Mouse (Mus musculus): ENCODE measurements around the gene Klk9. TPM values are rescaled to one million over a fixed set of nuclear protein-coding genes. Genes with fewer than 3 reads are reported as not detected.

Klk9 gene
- polyA plus RNA-seq, 1 experiment from 2014 or later = not detected

DNA sequence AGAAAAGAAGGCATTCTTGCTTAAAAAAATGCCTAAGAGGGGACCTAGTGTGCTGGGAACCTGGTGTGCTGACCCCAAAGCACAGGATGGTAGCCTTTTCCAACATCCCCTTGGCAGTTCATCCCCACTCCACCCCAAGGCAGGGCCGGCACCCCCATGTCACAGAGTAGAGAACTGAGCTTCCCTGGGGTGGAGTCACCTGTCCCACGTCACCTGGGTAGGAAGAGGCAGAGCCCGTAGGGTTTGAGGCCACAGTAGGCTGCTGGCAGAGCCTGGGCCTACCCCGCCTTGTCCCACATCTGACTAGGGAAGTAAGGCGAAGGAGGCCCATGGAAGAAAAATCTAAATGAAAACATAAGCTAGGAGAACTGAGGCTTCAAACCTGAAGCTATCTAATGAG is 17.3 kb upstream of the Klk9 start, which contains the start of gene Klk11:
Klk11 (plus strand) TSS at position 241 of the 400 bp plus-strand sequence.
- Histone ChIP-seq H3K4me2 (ENCODE audit: low read depth) (no peak within 1 kb of the TSS), H3K4me3 (ENCODE audit: low read depth, low read length) (no peak within 1 kb of the TSS), H3K9ac (ENCODE audit: low read length) (no peak within 1 kb of the TSS; the same call in 1 of the 2 replicates), H3K27me3 (ENCODE audit: control insufficient read depth, insufficient read depth, low read length) (no peaks in the 10 kb centered on the region), H3K36me3 (ENCODE audit: control insufficient read depth, insufficient read depth, low read length) (no peaks in the 10 kb centered on the region), H3K27ac (ENCODE audit: low read depth, low read length) (no peak within 1 kb of the TSS), H3K9me3 (ENCODE audit: control insufficient read depth, low read length) (no peaks in the 10 kb centered on the region), H3K4me1 (ENCODE audit: control insufficient read depth, insufficient read depth, low read length) (no peaks in the 10 kb centered on the region)
- ATAC-seq (ENCODE audit: insufficient read depth, low FRiP score, low TSS enrichment) = no peak
- WGBS = 94% methylated on average over 5 of the region's 5 CpGs
- no peak for DNase-seq (ENCODE audit: low spot score)

DNA sequence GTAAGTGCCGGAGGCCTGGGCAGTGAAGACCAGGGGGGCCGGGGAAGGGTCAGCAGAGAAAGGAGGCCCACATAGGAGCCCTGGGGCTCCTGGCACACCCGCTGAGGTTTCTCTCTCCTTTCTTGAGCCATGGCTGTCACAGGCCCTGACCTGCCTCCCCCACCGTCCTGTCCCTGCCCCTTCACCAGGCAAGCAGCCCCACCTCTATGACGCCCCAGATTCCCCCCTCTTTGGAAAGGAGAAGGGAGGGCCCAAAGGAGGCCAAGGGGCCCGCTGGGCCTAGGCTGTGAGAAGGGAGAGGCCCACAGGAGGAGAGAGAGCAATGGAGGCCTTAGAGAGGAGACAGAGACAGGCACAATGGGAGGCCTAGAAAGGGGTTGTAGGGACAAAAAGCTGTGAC is 16.9 kb upstream of the Klk9 start:
- Histone ChIP-seq H3K4me1 (ENCODE audit: control insufficient read depth, insufficient read depth, low read length) (no peaks in the 10 kb centered on the region), H3K9me3 (ENCODE audit: control insufficient read depth, low read length) (no peaks in the 10 kb centered on the region), H3K9ac (ENCODE audit: low read length) (no peak overlapping the region; the same call in 1 of the 2 replicates), H3K27ac (ENCODE audit: low read depth, low read length) (no peak overlapping the region), H3K4me3 (ENCODE audit: low read depth, low read length) (no peak overlapping the region), H3K4me2 (ENCODE audit: low read depth) (no peak overlapping the region), H3K36me3 (ENCODE audit: control insufficient read depth, insufficient read depth, low read length) (no peaks in the 10 kb centered on the region), H3K27me3 (ENCODE audit: control insufficient read depth, insufficient read depth, low read length) (no peaks in the 10 kb centered on the region)
- WGBS = 55% methylated on average over 6 of the region's 6 CpGs
- DNase-seq (ENCODE audit: low spot score) = no peak
- ATAC-seq (ENCODE audit: insufficient read depth, low FRiP score, low TSS enrichment) = no peak

DNA sequence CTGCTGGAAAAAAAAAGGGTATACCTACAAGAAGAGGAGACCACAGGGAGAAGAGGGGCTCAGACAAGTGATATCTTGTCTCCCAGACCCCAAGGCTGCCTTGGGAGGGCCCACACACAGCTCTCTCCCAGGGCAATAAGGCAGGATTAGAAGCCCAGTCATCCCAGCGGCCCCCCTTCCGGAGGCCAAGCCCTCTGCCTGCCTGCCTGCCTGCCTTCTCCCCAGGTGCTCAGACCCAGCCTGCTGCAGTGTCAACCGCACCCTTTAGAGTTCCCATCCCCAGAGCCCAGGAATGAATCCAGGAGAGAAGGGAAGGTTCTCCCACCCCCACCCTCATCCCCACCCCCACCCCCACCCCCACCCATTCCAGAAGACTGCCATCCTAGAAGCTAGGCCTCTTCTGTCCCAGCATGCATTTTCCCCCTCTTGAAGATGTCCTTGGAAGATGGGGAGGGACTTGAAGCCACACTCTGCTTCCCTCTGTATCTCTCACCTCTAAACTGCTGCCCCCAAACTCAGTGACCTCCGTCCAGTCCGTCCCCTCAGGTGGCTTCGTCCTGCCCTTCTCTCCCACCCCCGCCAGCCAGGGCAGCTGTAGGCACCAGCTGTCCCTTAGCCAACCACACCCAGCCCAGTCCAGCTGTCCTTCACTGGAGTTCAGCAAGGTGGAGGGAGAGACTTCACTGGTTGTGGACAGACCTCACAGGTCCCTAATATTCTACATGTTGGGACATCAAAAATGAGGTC is 16.2 kb upstream of the Klk9 start:
- WGBS = 46% methylated on average over 7 of the region's 7 CpGs

DNA sequence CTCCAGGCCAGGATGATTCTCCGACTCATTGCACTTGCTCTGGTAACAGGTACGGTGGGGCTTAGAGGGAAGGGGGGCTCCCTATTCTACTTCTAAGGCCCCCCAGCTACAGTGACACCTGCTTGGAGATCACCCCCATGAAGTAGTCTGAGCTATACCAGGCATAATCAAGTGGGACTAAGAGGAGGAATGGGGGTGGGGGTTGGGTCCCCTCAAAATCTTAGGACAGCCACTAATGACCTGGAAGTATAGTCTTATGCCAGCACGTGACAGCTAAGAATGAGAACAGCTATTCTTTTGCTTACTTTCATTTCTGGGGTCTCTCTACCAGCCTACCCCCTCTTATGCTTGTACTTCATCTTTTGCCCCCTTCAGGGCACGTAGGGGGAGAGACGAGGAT is 15.2 kb upstream of the Klk9 start:
- Histone ChIP-seq H3K4me2 (ENCODE audit: low read depth) (no peak overlapping the region), H3K4me3 (ENCODE audit: low read depth, low read length) (no peak overlapping the region), H3K27me3 (ENCODE audit: control insufficient read depth, insufficient read depth, low read length) (no peaks in the 10 kb centered on the region), H3K36me3 (ENCODE audit: control insufficient read depth, insufficient read depth, low read length) (no peaks in the 10 kb centered on the region), H3K9me3 (ENCODE audit: control insufficient read depth, low read length) (no peaks in the 10 kb centered on the region), H3K9ac (ENCODE audit: low read length) (no peak overlapping the region), H3K27ac (ENCODE audit: low read depth, low read length) (no peak overlapping the region), H3K4me1 (ENCODE audit: control insufficient read depth, insufficient read depth, low read length) (no peaks in the 10 kb centered on the region)
- no peak for DNase-seq (ENCODE audit: low spot score)
- no peak for ATAC-seq (ENCODE audit: insufficient read depth, low FRiP score, low TSS enrichment)
- WGBS = 86% methylated on average over 5 of the region's 5 CpGs

More for the DNA sequence above, 16.2 kb upstream of the Klk9 start:
- Histone ChIP-seq H3K27ac (ENCODE audit: low read depth, low read length) (no peak overlapping the region), H3K4me1 (ENCODE audit: control insufficient read depth, insufficient read depth, low read length) (no peaks in the 10 kb centered on the region), H3K27me3 (ENCODE audit: control insufficient read depth, insufficient read depth, low read length) (no peaks in the 10 kb centered on the region), H3K9ac (ENCODE audit: low read length) (no peak overlapping the region), H3K9me3 (ENCODE audit: control insufficient read depth, low read length) (no peaks in the 10 kb centered on the region), H3K4me2 (ENCODE audit: low read depth) (no peak overlapping the region), H3K36me3 (ENCODE audit: control insufficient read depth, insufficient read depth, low read length) (no peaks in the 10 kb centered on the region), H3K4me3 (ENCODE audit: low read depth, low read length) (no peak overlapping the region)
- ATAC-seq (ENCODE audit: insufficient read depth, low FRiP score, low TSS enrichment) = no peak
- DNase-seq (ENCODE audit: low spot score) = no peak

DNA sequence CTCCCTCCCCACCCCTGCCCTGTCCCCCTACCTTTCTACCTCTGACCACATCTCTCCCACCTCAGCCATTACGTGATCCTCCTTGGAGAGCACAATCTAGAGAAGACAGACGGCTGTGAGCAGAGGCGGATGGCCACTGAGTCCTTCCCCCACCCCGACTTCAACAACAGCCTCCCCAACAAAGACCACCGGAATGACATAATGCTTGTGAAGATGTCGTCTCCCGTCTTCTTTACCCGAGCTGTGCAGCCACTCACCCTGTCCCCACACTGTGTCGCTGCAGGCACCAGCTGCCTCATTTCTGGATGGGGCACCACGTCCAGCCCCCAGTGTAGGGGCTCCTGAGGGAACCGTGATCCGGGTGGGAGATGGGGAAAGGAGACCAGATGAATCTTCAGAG is 14.3 kb upstream of the Klk9 start:
- Histone ChIP-seq H3K9ac (ENCODE audit: low read length) (no peak overlapping the region), H3K4me3 (ENCODE audit: low read depth, low read length) (no peak overlapping the region), H3K4me2 (ENCODE audit: low read depth) (no peak overlapping the region), H3K27me3 (ENCODE audit: control insufficient read depth, insufficient read depth, low read length) (no peaks in the 10 kb centered on the region), H3K36me3 (ENCODE audit: control insufficient read depth, insufficient read depth, low read length) (no peaks in the 10 kb centered on the region), H3K4me1 (ENCODE audit: control insufficient read depth, insufficient read depth, low read length) (no peaks in the 10 kb centered on the region), H3K27ac (ENCODE audit: low read depth, low read length) (no peak overlapping the region), H3K9me3 (ENCODE audit: control insufficient read depth, low read length) (no peaks in the 10 kb centered on the region)
- ATAC-seq (ENCODE audit: insufficient read depth, low FRiP score, low TSS enrichment) (no peak), DNase-seq (ENCODE audit: low spot score) (no peak)
- WGBS = 87% methylated on average over 12 of the region's 12 CpGs

DNA sequence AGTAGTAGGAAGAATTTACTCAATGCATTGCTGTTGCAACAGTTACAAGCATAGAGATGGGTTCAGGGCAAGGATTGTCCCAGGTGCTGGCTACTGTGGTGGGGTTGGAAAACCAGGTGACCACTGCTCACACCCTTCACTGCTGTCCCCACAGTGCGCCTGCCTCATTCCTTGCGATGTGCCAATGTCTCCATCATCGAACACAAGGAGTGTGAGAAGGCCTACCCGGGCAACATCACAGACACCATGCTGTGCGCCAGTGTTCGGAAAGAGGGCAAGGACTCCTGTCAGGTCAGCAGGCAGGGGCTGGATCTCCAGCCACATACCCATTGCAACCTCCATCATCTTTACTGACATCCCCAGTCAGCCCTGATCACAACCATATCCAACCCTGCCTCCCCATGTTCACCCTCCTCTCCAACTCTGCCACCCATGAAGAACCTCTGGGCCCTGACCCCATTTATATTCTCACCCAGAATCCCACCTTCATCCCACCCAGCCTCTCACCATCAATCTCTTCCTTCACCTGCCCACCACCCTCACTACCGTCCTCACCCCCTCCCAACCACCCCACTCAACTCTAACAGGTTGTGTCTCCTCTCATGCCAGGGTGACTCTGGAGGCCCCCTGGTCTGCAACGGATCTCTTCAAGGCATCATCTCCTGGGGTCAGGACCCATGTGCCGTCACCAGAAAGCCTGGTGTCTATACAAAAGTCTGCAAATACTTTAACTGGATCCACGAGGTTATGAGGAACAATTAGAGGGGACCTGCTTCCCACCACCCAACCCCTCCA is 13.3 kb upstream of the Klk9 start:
- H3K27ac ChIP-seq (ENCODE audit: low read depth, low read length) = no peak overlapping the region
- 90% methylated on average over 10 of the region's 10 CpGs for WGBS
- DNase-seq (ENCODE audit: low spot score) = no peak
- no peaks in the 10 kb centered on the region for H3K36me3 ChIP-seq (ENCODE audit: control insufficient read depth, insufficient read depth, low read length)
- H3K4me3 ChIP-seq (ENCODE audit: low read depth, low read length) = no peak overlapping the region
- H3K9ac ChIP-seq (ENCODE audit: low read length) = no peak overlapping the region
- no peak for ATAC-seq (ENCODE audit: insufficient read depth, low FRiP score, low TSS enrichment)
- H3K4me2 ChIP-seq (ENCODE audit: low read depth) = no peak overlapping the region
- H3K9me3 ChIP-seq (ENCODE audit: control insufficient read depth, low read length) = no peaks in the 10 kb centered on the region
- no peaks in the 10 kb centered on the region for H3K27me3 ChIP-seq (ENCODE audit: control insufficient read depth, insufficient read depth, low read length)
- no peaks in the 10 kb centered on the region for H3K4me1 ChIP-seq (ENCODE audit: control insufficient read depth, insufficient read depth, low read length)

DNA sequence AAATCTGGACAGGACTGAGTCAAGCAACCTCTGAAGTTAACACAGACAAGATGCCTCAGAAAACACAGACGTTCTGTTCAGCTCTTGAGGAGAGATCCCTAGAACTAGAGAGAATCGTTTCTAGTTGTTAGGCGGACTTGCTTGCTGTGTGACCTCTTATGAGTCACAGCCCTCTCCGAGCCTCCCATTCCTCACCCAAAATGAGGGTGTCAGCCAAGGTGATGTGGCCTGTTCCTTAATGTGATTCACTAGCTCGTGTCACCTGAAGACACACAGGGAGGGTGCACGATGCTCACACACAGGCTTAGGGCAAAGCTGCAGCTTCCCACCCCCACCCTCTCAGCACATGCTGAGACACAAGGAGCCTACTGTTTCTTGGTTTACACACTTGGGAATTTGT is 11.4 kb upstream of the Klk9 start:
- Histone ChIP-seq H3K27ac (ENCODE audit: low read depth, low read length) (no peak overlapping the region), H3K27me3 (ENCODE audit: control insufficient read depth, insufficient read depth, low read length) (no peaks in the 10 kb centered on the region), H3K9me3 (ENCODE audit: control insufficient read depth, low read length) (no peaks in the 10 kb centered on the region), H3K9ac (ENCODE audit: low read length) (no peak overlapping the region), H3K36me3 (ENCODE audit: control insufficient read depth, insufficient read depth, low read length) (no peaks in the 10 kb centered on the region), H3K4me2 (ENCODE audit: low read depth) (no peak overlapping the region), H3K4me1 (ENCODE audit: control insufficient read depth, insufficient read depth, low read length) (no peaks in the 10 kb centered on the region), H3K4me3 (ENCODE audit: low read depth, low read length) (no peak overlapping the region)
- ATAC-seq (ENCODE audit: insufficient read depth, low FRiP score, low TSS enrichment) (no peak), DNase-seq (ENCODE audit: low spot score) (no peak)
- 78% methylated on average over 6 of the region's 6 CpGs for WGBS

DNA sequence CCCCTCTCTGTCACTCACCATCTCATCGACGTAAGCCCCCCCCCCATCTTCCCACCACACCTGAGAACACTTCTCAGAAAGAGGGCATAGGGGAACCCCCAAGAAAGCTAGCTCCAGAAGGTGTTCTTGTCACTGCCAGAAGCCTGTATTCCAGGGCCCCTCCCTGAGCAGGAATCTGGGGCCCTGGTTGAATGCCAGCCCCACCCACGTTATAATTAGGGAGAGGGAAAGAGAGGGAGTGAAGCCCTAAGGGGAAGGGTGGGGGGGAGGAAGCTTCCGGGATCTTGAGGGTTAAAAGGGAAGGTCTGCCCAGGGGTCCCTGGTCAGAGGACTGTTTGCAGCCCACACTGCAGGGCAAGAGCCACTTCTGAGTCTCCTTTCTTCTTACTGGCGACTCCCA is 10.9 kb upstream of the Klk9 start, which contains the start of gene Klk10:
Klk10 (plus strand) TSS at position 290 of the 400 bp plus-strand sequence.
- no peak within 1 kb of the TSS for H3K9ac ChIP-seq (ENCODE audit: low read length)

More for the DNA sequence above, 10.9 kb upstream of the Klk9 start, which contains the start of gene Klk10:
- Histone ChIP-seq H3K9me3 (ENCODE audit: control insufficient read depth, low read length) (no peaks in the 10 kb centered on the region), H3K4me2 (ENCODE audit: low read depth) (no peak within 1 kb of the TSS), H3K27me3 (ENCODE audit: control insufficient read depth, insufficient read depth, low read length) (no peaks in the 10 kb centered on the region), H3K36me3 (ENCODE audit: control insufficient read depth, insufficient read depth, low read length) (no peaks in the 10 kb centered on the region), H3K27ac (ENCODE audit: low read depth, low read length) (no peak within 1 kb of the TSS), H3K4me1 (ENCODE audit: control insufficient read depth, insufficient read depth, low read length) (no peaks in the 10 kb centered on the region), H3K4me3 (ENCODE audit: low read depth, low read length) (no peak within 1 kb of the TSS)
- DNase-seq (ENCODE audit: low spot score) = no peak
- WGBS = 38% methylated on average over 5 of the region's 5 CpGs
- no peak for ATAC-seq (ENCODE audit: insufficient read depth, low FRiP score, low TSS enrichment)
